12 mouse cellular contexts compared by ENCODE assay signal in the genomic region with DNA sequence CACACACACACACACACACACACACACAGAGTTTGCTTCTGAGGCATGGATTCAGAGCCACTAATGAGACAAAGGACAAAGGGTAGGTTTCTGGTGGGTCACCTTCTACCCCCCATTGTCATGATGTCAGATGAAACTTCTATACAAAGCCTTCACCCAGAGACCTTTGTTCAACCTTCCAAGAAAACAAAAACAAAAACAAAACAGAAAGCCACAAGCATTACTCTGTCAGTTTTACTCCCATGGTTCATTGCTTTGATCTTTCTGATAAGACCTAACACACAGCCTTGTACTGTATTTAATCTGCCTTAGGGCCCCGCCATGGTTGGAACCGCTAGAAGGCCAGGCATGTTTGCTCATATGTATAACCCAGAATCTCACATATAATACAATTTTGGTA.
"Had no signal": no experiment of that assay in that cellular context is flagged by ENCODE, and none has a peak within 500 bp of the region (broad histone marks: within the 10 kb centered on the region; RNA-seq: fewer than 3 reads in every experiment).

No protein-coding gene starts in this region.

- H3K27me3 ChIP-seq: stomach, embryonic 15.5 days had no signal

- H3K9ac ChIP-seq: liver, embryonic 13.5 days; midbrain, embryonic 12.5 days; stomach, embryonic 15.5 days had no signal

- ATAC-seq: intestine, postnatal 0 days; midbrain, embryonic 16.5 days had no signal

- H3K4me2 ChIP-seq: liver, embryonic 13.5 days; midbrain, embryonic 12.5 days; stomach, embryonic 15.5 days had no signal

- H3K27ac ChIP-seq: kidney, postnatal 0 days; layer of hippocampus, adult 2 months; liver, embryonic 13.5 days; midbrain, embryonic 12.5 days; stomach, embryonic 15.5 days had no signal

- H3K36me3 ChIP-seq: liver, embryonic 13.5 days; midbrain, embryonic 12.5 days; stomach, embryonic 15.5 days had no signal

- H3K4me3 ChIP-seq: layer of hippocampus, adult 2 months; liver, embryonic 13.5 days; midbrain, embryonic 12.5 days; myocyte; stomach, embryonic 15.5 days had no signal

- DNase-seq: layer of hippocampus, adult 9-11 months; liver, embryonic 13.5 days; lung, adult 2 months; right cerebral cortex, postnatal 25 days; spleen, adult 18-20 months had no signal

- H3K9me3 ChIP-seq: liver, embryonic 13.5 days; midbrain, embryonic 12.5 days; stomach, embryonic 15.5 days had no signal
